Mouse (Mus musculus): ENCODE measurements around the gene Rwdd3. TPM values are rescaled to one million over a fixed set of nuclear protein-coding genes. Genes with fewer than 3 reads are reported as not detected.

Gene Rwdd3
- 1 to 10 TPM; 6.0 to 8.8 TPM for polyA plus RNA-seq (2017; shearing (Covaris generic))

- ATAC-seq = peak; percentile 97
Measured at GRCm38 (mm10) chr3:121171243-121171871, at the start of gene Rwdd3. TSS of gene Rwdd3 (minus strand) at chr3:121171695.

- no peak for ATAC-seq
Measured at GRCm38 (mm10) chr3:121217011-121217410, 45.5 kb upstream of the Rwdd3 start.

GRCm38 (mm10) chr3:121213501-121213900, 42.0 kb upstream of the Rwdd3 start:
- no peak for ATAC-seq

- no peak for ATAC-seq
Measured at GRCm38 (mm10) chr3:121212156-121212555, 40.7 kb upstream of the Rwdd3 start.

GRCm38 (mm10) chr3:121208994-121209393, 37.5 kb upstream of the Rwdd3 start:
- ATAC-seq = no peak

- ATAC-seq = no peak
Measured at GRCm38 (mm10) chr3:121206202-121206882, 34.8 kb upstream of the Rwdd3 start.

- no peak for ATAC-seq
Measured at GRCm38 (mm10) chr3:121202638-121203037, 31.1 kb upstream of the Rwdd3 start.

GRCm38 (mm10) chr3:121201012-121201747, 29.7 kb upstream of the Rwdd3 start:
- ATAC-seq = no peak

GRCm38 (mm10) chr3:121189199-121189598, 17.7 kb upstream of the Rwdd3 start:
- no peak for ATAC-seq

- no peak for ATAC-seq
Measured at GRCm38 (mm10) chr3:121187510-121187909, 16.0 kb upstream of the Rwdd3 start.

GRCm38 (mm10) chr3:121186925-121187324, 15.4 kb upstream of the Rwdd3 start:
- no peak for ATAC-seq

GRCm38 (mm10) chr3:121185197-121185596, 13.7 kb upstream of the Rwdd3 start:
- ATAC-seq = no peak

GRCm38 (mm10) chr3:121176011-121176410, 4.5 kb upstream of the Rwdd3 start:
- no peak for ATAC-seq

- ATAC-seq = no peak
Measured at GRCm38 (mm10) chr3:121174248-121174945, 2.9 kb upstream of the Rwdd3 start.

GRCm38 (mm10) chr3:121172718-121173117, 1.2 kb upstream of the Rwdd3 start:
- no peak for ATAC-seq

GRCm38 (mm10) chr3:121171872-121172265, 374 bp upstream of the Rwdd3 start:
- no peak for ATAC-seq

GRCm38 (mm10) chr3:121170631-121171030, 864 bp downstream of the Rwdd3 start:
- ATAC-seq = no peak

- no peak for ATAC-seq
Measured at GRCm38 (mm10) chr3:121169092-121169942, 2.2 kb downstream of the Rwdd3 start.

- ATAC-seq = no peak
Measured at GRCm38 (mm10) chr3:121168581-121168980, 2.9 kb downstream of the Rwdd3 start.

- ATAC-seq = peak; percentile 97
Measured at GRCm38 (mm10) chr3:121163271-121163819, 8.2 kb downstream of the Rwdd3 start.

GRCm38 (mm10) chr3:121161661-121162060, 9.8 kb downstream of the Rwdd3 start:
- ATAC-seq = no peak

- no peak for ATAC-seq
Measured at GRCm38 (mm10) chr3:121160424-121160823, 11.1 kb downstream of the Rwdd3 start.
